ENCODE assay signal across 22 mouse cellular contexts in genomic region chr5:127515960-127516359, GRCm38 (mm10).
DNase-seq lines count a peak whose midpoint lies in the region; ATAC-seq lines count a peak whose summit lies in the region.
"Had no signal": no experiment of that assay in that cellular context is flagged by ENCODE, and none has a peak within 500 bp of the region (broad histone marks: within the 10 kb centered on the region; RNA-seq: fewer than 3 reads in every experiment).

No protein-coding gene starts in this region.

- peak; percentile 39 for DNase-seq in cerebellum, adult 11 months
- DNase-seq in lung, postnatal 14 days, result peak; percentile 11
- no peak for DNase-seq in lung, postnatal 36 days
- DNase-seq in cerebellum, adult 9-10 months, result peak; percentile 72
- peak; percentile 80 for DNase-seq in embryonic facial prominence, embryonic 14.5 days (ENCODE audit: low spot score)
- no peak for DNase-seq in layer of hippocampus, adult 8-10 months (ENCODE audit: low spot score in 2 of 2)
- DNase-seq in heart, adult 9 months (ENCODE audit: low spot score in 2 of 2), result no peak
- DNase-seq: adrenal gland, postnatal 14 days; gastrocnemius, adult 2 months; heart, postnatal 4 days; kidney, adult 2 months; kidney, postnatal 10 days; liver, postnatal 0 days; midbrain, embryonic 14.5 days; thymus, adult 18-20 months; thymus, postnatal 36 days had no signal

- ATAC-seq in cerebellum, adult (ENCODE audit: insufficient number of reproducible peaks, low FRiP score, low TSS enrichment), result no peak
- peak; percentile 57; the same call in 1 of the 2 replicates for ATAC-seq in embryonic facial prominence, embryonic 14.5 days (ENCODE audit: low read depth)
- ATAC-seq: forebrain, embryonic 13.5 days; liver, postnatal 0 days had no signal

- H3K36me3 ChIP-seq in embryonic facial prominence, embryonic 14.5 days (ENCODE audit: control insufficient read depth, insufficient read depth, low read length), result no peaks in the 10 kb centered on the region
- H3K36me3 ChIP-seq: hindbrain, embryonic 15.5 days; limb, embryonic 12.5 days had no signal

- no peak overlapping the region for H3K9ac ChIP-seq in embryonic facial prominence, embryonic 14.5 days (ENCODE audit: low read depth, low read length)
- H3K9ac ChIP-seq: forebrain, embryonic 13.5 days; hindbrain, embryonic 15.5 days; limb, embryonic 12.5 days; liver, postnatal 0 days had no signal

- no peak overlapping the region for H3K27ac ChIP-seq in embryonic facial prominence, embryonic 14.5 days (replicated peaks; ENCODE audit: low read depth, low read length)
- H3K27ac ChIP-seq: forebrain, embryonic 13.5 days; gastrocnemius, adult 2 months; hindbrain, embryonic 15.5 days; limb, embryonic 12.5 days had no signal

- no peak overlapping the region for H3K4me2 ChIP-seq in embryonic facial prominence, embryonic 14.5 days (ENCODE audit: low read depth, low read length)
- H3K4me2 ChIP-seq: forebrain, embryonic 13.5 days; hindbrain, embryonic 15.5 days; limb, embryonic 12.5 days; liver, embryonic 11.5 days had no signal

- WGBS in embryonic facial prominence, embryonic 14.5 days, result 70% methylated on average over 9 of the region's 9 CpGs

- no peaks in the 10 kb centered on the region for H3K9me3 ChIP-seq in embryonic facial prominence, embryonic 14.5 days (ENCODE audit: control insufficient read depth, low read length)
- H3K9me3 ChIP-seq: forebrain, embryonic 13.5 days; hindbrain, embryonic 15.5 days; limb, embryonic 12.5 days had no signal

- H3K4me3 ChIP-seq in embryonic facial prominence, embryonic 14.5 days (ENCODE audit: low read depth, low read length), result no peak overlapping the region
- H3K4me3 ChIP-seq: erythroblast, embryonic 14.5 days; forebrain, embryonic 13.5 days; gastrocnemius, adult 2 months; hindbrain, embryonic 15.5 days; limb, embryonic 12.5 days had no signal

- no peaks in the 10 kb centered on the region for H3K4me1 ChIP-seq in embryonic facial prominence, embryonic 14.5 days (ENCODE audit: control insufficient read depth, insufficient read depth, low read length)
- H3K4me1 ChIP-seq: hindbrain, embryonic 15.5 days; limb, embryonic 12.5 days had no signal

- no peaks in the 10 kb centered on the region for H3K27me3 ChIP-seq in embryonic facial prominence, embryonic 14.5 days (replicated peaks; ENCODE audit: control insufficient read depth, insufficient read depth, low read length)
- H3K27me3 ChIP-seq: forebrain, embryonic 13.5 days; hindbrain, embryonic 15.5 days; limb, embryonic 12.5 days had no signal

Comparison
In these comparisons a context has a peak if more than half of its experiments do, and no peak if none do; other contexts are left out.
1. DNase-seq: peak in cerebellum, adult 11 months (single experiment), lung, postnatal 14 days (single experiment), cerebellum, adult 9-10 months (single experiment) and embryonic facial prominence, embryonic 14.5 days (single experiment); none in lung, postnatal 36 days (single experiment), layer of hippocampus, adult 8-10 months (0 of 2) and heart, adult 9 months (0 of 2).